Mouse (Mus musculus) brain, embryonic 18.5 days (tissue): ENCODE measurements around the gene Reg4.

ENCODE experiments used
- DNase-seq: peaks from one replicate; pipeline ENCODE4 v3.0.0-alpha.2; 2012; ENCODE audit warnings: low read depth, low spot score

Reg4 gene

GRCm38 (mm10) chr3:98280933-98281678 is 59.1 kb downstream of the Reg4 start:
- no peak for DNase-seq

- DNase-seq = no peak
Observed at GRCm38 (mm10) chr3:98282422-98282821, 60.5 kb downstream of the Reg4 start.

- no peak for DNase-seq
Observed at GRCm38 (mm10) chr3:98283205-98283604, 61.2 kb downstream of the Reg4 start.
